8 mouse cellular contexts compared by ENCODE assay signal in genomic region chr9:41207130-41208104, GRCm38 (mm10). TPM values are rescaled to one million over a fixed set of nuclear protein-coding genes. Genes with fewer than 3 reads are reported as not detected.
DNase-seq lines count a peak whose midpoint lies in the region; ATAC-seq lines count a peak whose summit lies in the region.

No protein-coding gene starts in this region.

- peak; percentile 99 for DNase-seq in CD4-positive, CD25-positive, alpha-beta regulatory T cell, adult 2 months (ENCODE audit: low read depth, low spot score)
- peak; percentile 78 for DNase-seq in fat pad, adult 2 months (ENCODE audit: extremely low read depth, low read depth, low spot score)
- DNase-seq in kidney, postnatal 10 days, result peak; percentile 97
- peak; percentile 88 to 94 for DNase-seq in natural killer cell, adult 2 months (ENCODE audit: low spot score in 2 of 2)

- ATAC-seq in heart, embryonic 13.5 days (ENCODE audit: extremely low read depth, insufficient number of reproducible peaks, low FRiP score, low TSS enrichment), result peak; percentile 87
- peak; percentile 92 for ATAC-seq in liver, embryonic 12.5 days
- peak; percentile 93 for ATAC-seq in stomach, embryonic 15.5 days (ENCODE audit: insufficient read depth, low FRiP score, low read depth)

- peaks cover 6% of the 10 kb centered on the region; the same call in 1 of the 2 replicates for H3K4me1 ChIP-seq in brown adipose tissue, adult 24 weeks (ENCODE audit: control insufficient read depth, insufficient read depth, insufficient read length, low read length)
- H3K4me1 ChIP-seq in heart, embryonic 13.5 days, result peaks cover 12% of the 10 kb centered on the region
- H3K4me1 ChIP-seq in liver, embryonic 12.5 days, result peaks cover 11% of the 10 kb centered on the region
- peaks cover 5% of the 10 kb centered on the region for H3K4me1 ChIP-seq in stomach, embryonic 15.5 days

- H3K27me3 ChIP-seq in heart, embryonic 13.5 days (replicated peaks), result no peaks in the 10 kb centered on the region
- no peaks in the 10 kb centered on the region; the same call in 1 of the 2 replicates for H3K27me3 ChIP-seq in liver, embryonic 12.5 days (replicated peaks)
- H3K27me3 ChIP-seq in stomach, embryonic 15.5 days (replicated peaks), result no peaks in the 10 kb centered on the region

- H3K27ac ChIP-seq in brown adipose tissue, adult 24 weeks (replicated peaks; ENCODE audit: low read depth, low read length), result no peak overlapping the region
- peak overlapping the region; percentile 95 for H3K27ac ChIP-seq in heart, embryonic 13.5 days (replicated peaks)
- H3K27ac ChIP-seq in liver, embryonic 12.5 days, result peak overlapping the region; percentile 84
- H3K27ac ChIP-seq in stomach, embryonic 15.5 days, result peak overlapping the region; percentile 93

- peak overlapping the region; percentile 70 for H3K4me2 ChIP-seq in heart, embryonic 13.5 days
- H3K4me2 ChIP-seq in liver, embryonic 12.5 days, result peak overlapping the region; percentile 63
- peak overlapping the region; percentile 53 for H3K4me2 ChIP-seq in stomach, embryonic 15.5 days

- no peaks in the 10 kb centered on the region for H3K36me3 ChIP-seq in heart, embryonic 13.5 days
- H3K36me3 ChIP-seq in liver, embryonic 12.5 days, result no peaks in the 10 kb centered on the region
- no peaks in the 10 kb centered on the region for H3K36me3 ChIP-seq in stomach, embryonic 15.5 days

- H3K9ac ChIP-seq in heart, embryonic 13.5 days, result peak overlapping the region; percentile 73
- H3K9ac ChIP-seq in liver, embryonic 12.5 days, result peak overlapping the region; percentile 57
- H3K9ac ChIP-seq in stomach, embryonic 15.5 days, result no peak overlapping the region

- peak overlapping the region; percentile 26 for H3K4me3 ChIP-seq in brown adipose tissue, adult 24 weeks (ENCODE audit: insufficient read depth, low read depth, low read length)
- H3K4me3 ChIP-seq in heart, embryonic 13.5 days, result peak overlapping the region; percentile 49
- peak overlapping the region; percentile 51 for H3K4me3 ChIP-seq in liver, embryonic 12.5 days
- H3K4me3 ChIP-seq in stomach, embryonic 15.5 days (replicated peaks), result peak overlapping the region; percentile 36

- WGBS in heart, embryonic 13.5 days, result 4% methylated on average over 28 of the region's 28 CpGs
- WGBS in liver, embryonic 12.5 days (ENCODE audit: insufficient replicate concordance), result 6% methylated on average over 28 of the region's 28 CpGs
- 6% methylated on average over 28 of the region's 28 CpGs for WGBS in stomach, embryonic 15.5 days

- H3K9me3 ChIP-seq in heart, embryonic 13.5 days, result no peaks in the 10 kb centered on the region
- H3K9me3 ChIP-seq in liver, embryonic 12.5 days (replicated peaks), result no peaks in the 10 kb centered on the region
- H3K9me3 ChIP-seq in stomach, embryonic 15.5 days, result no peaks in the 10 kb centered on the region

RNA-seq across cellular contexts. Expression of gene Ubash3b, which starts 45.9 kb away (rescaled TPM):
- polyA plus RNA-seq in brown adipose tissue, adult 24 weeks (2012; ENCODE audit: insufficient read depth, insufficient read length, missing spikeins), result 0.87 and 1.0 TPM in 2 replicates
- polyA plus RNA-seq in heart, embryonic 13.5 days (2015; fragmentation: Nextera tagmentation; extraction: Ambion mirVana), result 8.5 and 9.3 TPM in 2 replicates
- polyA plus RNA-seq in liver, embryonic 12.5 days (2016; fragmentation: Nextera tagmentation; extraction: Ambion mirVana), result 12.2 and 14.0 TPM in 2 replicates
- polyA plus RNA-seq in stomach, embryonic 15.5 days (2015; fragmentation: Nextera tagmentation; extraction: Ambion mirVana), result 3.9 and 4.0 TPM in 2 replicates
